Mouse (Mus musculus) limb, embryonic 11.5 days (tissue): ENCODE data around the gene Nox4. TPM values are rescaled to one million over a fixed set of nuclear protein-coding genes. Genes with fewer than 3 reads are reported as not detected.

Experiments
- ATAC-seq: fragments of 200-750 bp; cut with Nextera tagmentation; 2 replicates; pipeline ENCODE4 v1.8.0; 2017; ENCODE audit warnings: low read depth; ENCODE audit not compliant: insufficient number of reproducible peaks, low FRiP score, low TSS enrichment
- DNase-seq: peaks from one replicate; pipeline ENCODE4 v3.0.0-alpha.2; 2015; ENCODE audit warnings: low spot score
- H3K27ac ChIP-seq: fragments of 300-500 bp; sonication (generic); replicated peaks from 2 replicates; pipeline ENCODE4 v1.5.1; 2014; ENCODE audit warnings: low read depth, mild to moderate bottlenecking, low read length
- H3K27me3 ChIP-seq: fragments of 300-500 bp; sonication (generic); 2 replicates; pipeline ENCODE4 v1.6.1; 2014; ENCODE audit warnings: mild to moderate bottlenecking, low read length, mixed read lengths; ENCODE audit not compliant: control insufficient read depth, insufficient read depth
- H3K36me3 ChIP-seq: fragments of 300-500 bp; sonication (generic); 2 replicates; pipeline ENCODE4 v1.6.1; 2014; ENCODE audit warnings: mild to moderate bottlenecking, low read length, moderate library complexity, mixed read lengths; ENCODE audit not compliant: control insufficient read depth, insufficient read depth
- H3K4me1 ChIP-seq: fragments of 300-500 bp; sonication (generic); 2 replicates; pipeline ENCODE4 v1.6.1; 2014; ENCODE audit warnings: low read length, mixed read lengths; ENCODE audit not compliant: control insufficient read depth, insufficient read depth
- H3K4me2 ChIP-seq: fragments of 300-500 bp; sonication (generic); 2 replicates; pipeline ENCODE4 v1.6.1; 2014; ENCODE audit warnings: low read depth, mild to moderate bottlenecking, moderate library complexity; ENCODE audit not compliant: severe bottlenecking
- H3K4me3 ChIP-seq: fragments of 300-500 bp; sonication (generic); 2 replicates; pipeline ENCODE4 v1.5.1; 2014; ENCODE audit warnings: low read depth, low read length
- H3K9ac ChIP-seq: fragments of 300-500 bp; sonication (generic); 2 replicates; pipeline ENCODE4 v1.6.1; 2014; ENCODE audit warnings: mild to moderate bottlenecking, low read length
- H3K9me3 ChIP-seq: fragments of 300-500 bp; sonication (generic); 2 replicates; pipeline ENCODE4 v1.6.1; 2016; ENCODE audit warnings: low read length; ENCODE audit not compliant: control insufficient read depth
- WGBS: fragments of 180-500 bp; shearing (Covaris S2); extraction: QIAGEN DNeasy Blood & Tissue Kit; methylation state at CpG from one replicate; pipeline ENCODE4 v1.1.7; 2014; 5-methylcytosine and 5-hydroxymethylcytosine counted together
- polyA plus RNA-seq: library from polyadenylated mRNA; unstranded; fragments of >200 nt; fragmentation: Nextera tagmentation; extraction: Ambion mirVana; gene quantifications from 2 replicates; pipeline ENCODE4 v1.2.1, GENCODE M21; 2014

The Nox4 gene
- polyA plus RNA-seq, 1 experiment from 2014 or later: 4.7 TPM

DNA sequence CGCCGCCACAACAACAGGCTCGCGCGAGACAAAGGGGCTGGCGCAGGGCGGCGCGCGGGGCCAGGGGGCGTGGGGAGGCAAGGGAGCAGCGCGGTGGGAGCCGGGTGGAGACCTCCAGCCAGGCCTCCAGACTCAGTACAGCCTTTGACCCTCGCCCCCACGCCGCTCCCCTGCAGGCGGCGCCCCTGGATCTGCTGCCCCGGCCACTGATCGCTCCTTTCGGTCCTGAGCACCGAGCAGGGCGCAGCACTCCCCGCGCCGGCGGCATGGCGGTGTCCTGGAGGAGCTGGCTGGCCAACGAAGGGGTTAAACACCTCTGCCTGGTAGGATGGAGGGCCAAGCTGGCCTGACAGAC is 661 bp downstream of the Nox4 start:
- Histone ChIP-seq H3K4me2 (peak overlapping the region; percentile 50), H3K27me3 (no peaks in the 10 kb centered on the region), H3K9me3 (no peaks in the 10 kb centered on the region), H3K27ac (peak overlapping the region; percentile 79), H3K36me3 (no peaks in the 10 kb centered on the region), H3K9ac (peak overlapping the region; percentile 92), H3K4me3 (peak overlapping the region; percentile 63), H3K4me1 (no peaks in the 10 kb centered on the region)
- 2% methylated on average over 26 of the region's 30 CpGs for WGBS
- ATAC-seq: peak; percentile 95
- DNase-seq: peak; percentile 84

DNA sequence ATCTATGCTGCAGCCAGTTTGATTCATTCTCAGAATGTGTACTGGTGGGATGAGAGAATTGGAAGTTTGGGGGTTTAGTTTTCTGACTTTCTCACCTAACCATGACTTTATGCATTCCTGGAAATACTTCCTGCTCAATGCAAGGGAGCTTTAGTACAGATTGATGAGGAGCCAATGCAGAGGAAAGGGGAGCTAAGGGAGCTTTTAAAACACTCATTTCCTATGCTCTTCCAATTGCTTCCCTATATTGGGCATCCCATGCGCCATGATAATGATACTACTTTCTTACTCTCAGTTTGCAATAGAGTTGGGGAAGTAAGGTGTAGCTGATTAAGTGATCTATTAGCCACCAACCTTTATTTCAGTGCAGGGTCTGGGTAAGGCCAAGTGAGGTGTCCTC is 1.0 kb downstream of the Nox4 start:
- ATAC-seq (0 out of 2 replicates have a peak, but pooled peaks have one; percentile 12), DNase-seq (no peak)
- H3K9ac ChIP-seq: peak overlapping the region; percentile 92
- H3K27me3 ChIP-seq: no peaks in the 10 kb centered on the region
- peak overlapping the region; percentile 63 for H3K4me3 ChIP-seq
- peak overlapping the region; percentile 79 for H3K27ac ChIP-seq
- H3K4me1 ChIP-seq: no peaks in the 10 kb centered on the region
- no peaks in the 10 kb centered on the region for H3K9me3 ChIP-seq
- H3K36me3 ChIP-seq: no peaks in the 10 kb centered on the region
- peak overlapping the region; percentile 50 for H3K4me2 ChIP-seq
- WGBS: 78% methylated on average over 1 of the region's 1 CpGs

DNA sequence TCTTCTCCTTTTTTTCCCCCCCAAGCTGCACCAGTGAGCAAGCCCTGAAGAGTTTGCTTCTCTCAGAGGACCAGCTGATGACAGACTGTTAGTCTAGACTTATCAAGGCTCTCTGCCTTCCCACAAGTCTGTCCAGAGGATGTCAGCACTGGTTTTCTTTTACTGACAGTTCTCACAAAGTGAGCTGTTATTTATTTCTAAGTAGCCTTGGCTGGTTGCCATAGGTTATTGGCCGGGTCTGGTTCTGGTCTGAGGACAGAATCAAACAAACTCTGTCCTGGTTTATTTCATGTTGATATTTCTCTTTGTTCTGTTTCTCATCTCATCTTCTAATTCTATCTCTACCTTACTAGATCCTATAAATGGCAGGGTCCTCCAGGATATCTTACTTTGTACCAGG is 2.0 kb downstream of the Nox4 start:
- Histone ChIP-seq H3K9me3 (no peaks in the 10 kb centered on the region), H3K4me1 (no peaks in the 10 kb centered on the region), H3K27ac (no peak overlapping the region), H3K27me3 (no peaks in the 10 kb centered on the region), H3K4me3 (no peak overlapping the region), H3K36me3 (no peaks in the 10 kb centered on the region), H3K9ac (no peak overlapping the region), H3K4me2 (no peak overlapping the region)
- DNase-seq: no peak
- WGBS: 92% methylated on average over 1 of the region's 1 CpGs
- ATAC-seq: no peak

DNA sequence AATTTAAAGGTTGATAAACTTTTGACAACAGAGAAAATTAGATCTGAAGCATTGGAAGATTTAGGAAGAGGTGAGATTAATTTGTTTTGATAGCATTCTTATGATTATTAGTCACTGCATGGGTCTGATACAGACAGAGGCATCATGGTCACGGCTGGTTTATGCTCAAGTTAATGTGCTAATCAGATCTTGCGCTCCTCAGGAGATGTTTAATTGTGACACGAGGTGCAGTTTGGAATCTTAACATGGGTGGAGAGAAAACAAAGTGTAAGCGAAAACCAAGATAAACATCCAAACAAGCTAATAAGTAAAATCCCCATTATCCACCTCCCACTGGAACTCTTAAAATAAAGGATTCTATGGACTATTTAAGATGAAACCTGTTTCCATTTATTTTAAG is 6.2 kb downstream of the Nox4 start:
- no peaks in the 10 kb centered on the region for H3K4me1 ChIP-seq
- no peak overlapping the region for H3K4me2 ChIP-seq
- WGBS: 86% methylated on average over 4 of the region's 4 CpGs
- no peak overlapping the region for H3K9ac ChIP-seq
- no peak for ATAC-seq
- no peaks in the 10 kb centered on the region for H3K36me3 ChIP-seq
- H3K9me3 ChIP-seq: no peaks in the 10 kb centered on the region
- no peak for DNase-seq
- H3K4me3 ChIP-seq: no peak overlapping the region
- H3K27ac ChIP-seq: no peak overlapping the region
- no peaks in the 10 kb centered on the region for H3K27me3 ChIP-seq

DNA sequence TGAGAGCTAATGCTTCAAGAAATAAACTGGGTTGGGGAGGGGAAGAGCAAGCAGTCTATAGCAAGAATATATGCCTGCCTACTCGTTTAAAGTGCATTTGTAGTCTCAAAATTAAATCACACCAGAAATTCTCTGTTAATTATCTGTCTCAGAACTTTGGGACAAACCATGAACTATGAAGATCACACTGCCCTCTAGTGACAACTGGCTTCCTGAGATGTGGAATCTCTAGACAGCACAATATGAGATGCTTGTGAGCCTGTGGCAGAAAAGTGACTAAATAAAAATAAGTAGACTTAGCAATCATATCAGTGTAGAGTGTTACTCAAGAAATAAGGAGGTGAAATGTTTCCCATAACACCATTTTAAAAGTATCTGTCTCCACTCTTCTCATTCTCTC is 31.3 kb downstream of the Nox4 start:
- H3K4me3 ChIP-seq: no peak overlapping the region
- no peaks in the 10 kb centered on the region for H3K9me3 ChIP-seq
- DNase-seq (peak; percentile 28), ATAC-seq (no peak)
- H3K27me3 ChIP-seq: no peaks in the 10 kb centered on the region
- H3K36me3 ChIP-seq: no peaks in the 10 kb centered on the region
- H3K4me2 ChIP-seq: no peak overlapping the region
- H3K9ac ChIP-seq: no peak overlapping the region
- WGBS: 2% methylated on average over 1 of the region's 1 CpGs
- H3K4me1 ChIP-seq: no peaks in the 10 kb centered on the region
- no peak overlapping the region for H3K27ac ChIP-seq

DNA sequence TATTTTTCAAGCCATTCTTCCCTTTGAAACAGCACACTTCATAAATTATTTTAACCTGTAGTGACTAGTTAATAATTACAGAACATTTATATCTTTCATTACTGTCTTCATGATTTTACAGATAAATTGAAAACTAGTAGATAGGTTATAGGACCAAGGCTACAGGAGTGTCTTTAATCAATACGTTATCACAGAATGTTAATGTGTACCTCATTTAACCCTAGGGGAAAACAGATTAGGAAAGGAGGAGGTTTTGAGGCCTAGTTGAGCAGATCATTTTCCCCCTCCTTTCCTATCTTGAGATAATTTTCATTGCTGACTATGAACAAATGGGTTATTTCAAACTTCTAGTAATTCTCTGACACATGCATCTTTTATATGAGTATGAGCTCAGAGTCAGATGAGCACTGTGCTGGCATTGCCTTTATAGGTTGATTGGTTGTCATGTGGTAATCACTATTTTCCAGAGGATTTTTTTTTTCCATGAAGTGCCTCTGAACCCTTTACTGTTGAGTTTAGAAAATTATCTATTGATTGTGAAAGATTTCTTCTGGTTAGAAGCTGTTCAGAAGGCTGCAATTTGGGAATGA is 57.9 kb downstream of the Nox4 start:
- no peaks in the 10 kb centered on the region for H3K27me3 ChIP-seq
- H3K4me3 ChIP-seq: no peak overlapping the region
- H3K4me1 ChIP-seq: no peaks in the 10 kb centered on the region
- H3K9ac ChIP-seq: no peak overlapping the region
- no peaks in the 10 kb centered on the region for H3K9me3 ChIP-seq
- H3K36me3 ChIP-seq: no peaks in the 10 kb centered on the region
- no peak overlapping the region for H3K4me2 ChIP-seq
- no peak for ATAC-seq
- no peak overlapping the region for H3K27ac ChIP-seq
- DNase-seq: no peak
- WGBS: 91% methylated on average over 1 of the region's 1 CpGs

DNA sequence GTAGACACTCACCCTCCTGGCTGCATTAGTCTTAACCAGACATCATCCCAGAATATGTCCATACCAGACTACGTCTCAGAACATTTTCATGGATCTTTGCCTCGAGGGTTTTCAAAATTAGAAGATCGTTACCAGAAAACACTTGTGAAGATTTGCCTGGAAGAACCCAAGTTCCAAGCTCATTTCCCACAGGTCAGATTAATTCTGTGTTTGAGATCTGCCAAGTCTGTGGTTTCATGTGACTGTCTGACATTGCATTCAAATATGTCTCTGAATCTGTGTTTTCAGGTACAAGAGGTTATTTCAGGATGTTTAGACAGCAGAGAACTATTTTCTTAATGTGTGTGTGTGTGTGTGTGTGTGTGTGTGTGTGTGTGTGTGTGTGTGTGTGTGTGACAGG is 75.7 kb downstream of the Nox4 start:
- Histone ChIP-seq H3K27me3 (no peaks in the 10 kb centered on the region), H3K27ac (no peak overlapping the region), H3K36me3 (no peaks in the 10 kb centered on the region), H3K4me3 (no peak overlapping the region), H3K9ac (no peak overlapping the region), H3K4me2 (no peak overlapping the region), H3K4me1 (no peaks in the 10 kb centered on the region), H3K9me3 (no peaks in the 10 kb centered on the region)
- DNase-seq (no peak), ATAC-seq (no peak)
- 86% methylated on average over 3 of the region's 3 CpGs for WGBS

DNA sequence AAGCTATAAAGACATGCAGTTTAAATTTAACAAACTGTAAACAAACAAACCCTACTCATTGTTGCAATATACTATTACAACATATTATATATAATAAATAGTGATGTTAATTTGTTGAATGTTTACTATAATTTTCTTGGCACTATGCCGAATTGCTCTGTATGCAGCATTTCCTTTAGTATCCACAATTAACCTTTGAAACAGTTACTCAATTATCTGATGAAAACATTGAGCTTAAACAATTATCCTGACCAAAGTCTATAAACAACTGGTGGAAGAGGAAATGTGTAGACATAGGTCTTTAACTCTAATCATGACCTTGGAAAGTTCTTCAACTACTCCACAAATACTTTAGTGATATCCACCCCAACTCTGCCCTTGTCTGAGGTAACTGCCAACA is 76.2 kb downstream of the Nox4 start:
- Histone ChIP-seq H3K4me2 (no peak overlapping the region), H3K4me1 (no peaks in the 10 kb centered on the region), H3K27ac (no peak overlapping the region), H3K4me3 (no peak overlapping the region), H3K27me3 (no peaks in the 10 kb centered on the region), H3K36me3 (no peaks in the 10 kb centered on the region), H3K9me3 (no peaks in the 10 kb centered on the region), H3K9ac (no peak overlapping the region)
- ATAC-seq (no peak), DNase-seq (no peak)
- WGBS: 93% methylated on average over 1 of the region's 1 CpGs
